Mouse (Mus musculus) CH12.LX (cell line): ENCODE results near the gene Sesn2. TPM values are rescaled to one million over a fixed set of nuclear protein-coding genes. Genes with fewer than 3 reads are reported as not detected.

Experiments
- DNase-seq: peaks from one replicate; pipeline ENCODE4 v3.0.0-alpha.2; 2013; ENCODE audit errors: extremely low read depth
- H3K27ac ChIP-seq: 2 replicates; pipeline ENCODE4 v1.5.1; 2012; ENCODE audit warnings: low read depth, mild to moderate bottlenecking, control low read depth, moderate library complexity; ENCODE audit not compliant: insufficient read depth
- H3K27me3 ChIP-seq: replicated peaks from 2 replicates; pipeline ENCODE3; 2012; ENCODE audit warnings: inconsistent platforms
- H3K36me3 ChIP-seq, 2 experiments: replicated peaks in 1 of 2; 2 replicates each; pipeline versions ENCODE3 to v1.6.1; 2012; ENCODE audit warnings: inconsistent platforms in 1 of 2, low read length in 1 of 2, mild to moderate bottlenecking in 1 of 2, mixed read lengths in 1 of 2, moderate library complexity in 1 of 2; ENCODE audit not compliant: control insufficient read depth in 1 of 2, insufficient read depth in 1 of 2
- H3K4me1 ChIP-seq, 2 experiments: 2 replicates each; pipeline ENCODE4 v1.6.1; 2012; ENCODE audit warnings: inconsistent platforms in 1 of 2, moderate library complexity in 1 of 2; ENCODE audit not compliant: insufficient read depth in 2 of 2, control insufficient read depth in 1 of 2
- H3K4me2 ChIP-seq: 2 replicates; pipeline ENCODE4 v1.6.1; 2012; ENCODE audit warnings: low read depth, mild to moderate bottlenecking, control low read depth; ENCODE audit not compliant: poor library complexity, insufficient read depth, severe bottlenecking
- H3K4me3 ChIP-seq, 3 experiments: fragments of 150-350 bp in 1 of 3; sonication (generic) in 1 of 3; replicated peaks in 1 of 3; 2 replicates each; pipeline versions ENCODE3 to v1.5.1; 2011 to 2012; ENCODE audit warnings: low read depth in 2 of 3, low read length in 2 of 3, mild to moderate bottlenecking in 2 of 3, moderate library complexity in 2 of 3, control low read depth in 1 of 3, improper control_type of control experiment in 1 of 3, inconsistent platforms in 1 of 3, mixed read lengths in 1 of 3; ENCODE audit not compliant: poor library complexity in 1 of 3
- H3K79me2 ChIP-seq: replicated peaks from 2 replicates; pipeline ENCODE4 v1.6.1; 2012; ENCODE audit warnings: mild to moderate bottlenecking, moderate library complexity; ENCODE audit not compliant: control insufficient read depth, poor library complexity, insufficient read depth, severe bottlenecking; ENCODE audit errors: extremely low read depth
- H3K9ac ChIP-seq: 2 replicates; pipeline ENCODE4 v1.6.1; 2012; ENCODE audit warnings: low read depth, mild to moderate bottlenecking, control low read depth, moderate library complexity; ENCODE audit not compliant: insufficient read depth
- H3K9me3 ChIP-seq: replicated peaks from 2 replicates; pipeline ENCODE3; 2012; ENCODE audit warnings: low read length, inconsistent platforms, mixed read lengths
- CTCF ChIP-seq, 2 experiments: IDR thresholded peaks in 1 of 2; conservative IDR thresholded peaks in 1 of 2; 2 replicates each; pipeline ENCODE4 v1.5.1; 2011 to 2012; ENCODE audit warnings: low read depth in 2 of 2, low read length in 2 of 2, improper control_type of control experiment in 1 of 2, inconsistent platforms in 1 of 2, mild to moderate bottlenecking in 1 of 2, moderate library complexity in 1 of 2
- E2F4 ChIP-seq: IDR thresholded peaks from 2 replicates; pipeline ENCODE4 v1.6.1; 2011; ENCODE audit warnings: low read depth, low read length, improper control_type of control experiment; ENCODE audit not compliant: insufficient replicate concordance
- ELF1 ChIP-seq: IDR thresholded peaks from 2 replicates; pipeline ENCODE4 v1.6.1; 2014; ENCODE audit warnings: low read depth, mild to moderate bottlenecking, inconsistent platforms, low read length, improper control_type of control experiment
- EP300 ChIP-seq: IDR thresholded peaks from 2 replicates; pipeline ENCODE4 v1.6.1; 2011; ENCODE audit warnings: low read length, improper control_type of control experiment
- ETS1 ChIP-seq: conservative IDR thresholded peaks from 2 replicates; pipeline ENCODE4 v1.6.1; 2012; ENCODE audit warnings: low read depth, mild to moderate bottlenecking, inconsistent platforms, low read length, improper control_type of control experiment, moderate library complexity
- GABPA ChIP-seq: IDR thresholded peaks from 2 replicates; pipeline ENCODE4 v1.6.1; 2012; ENCODE audit warnings: low read depth, low read length, improper control_type of control experiment, inconsistent platforms; ENCODE audit not compliant: insufficient replicate concordance
- JUN ChIP-seq: IDR thresholded peaks from 2 replicates; pipeline ENCODE4 v1.6.1; 2011; ENCODE audit warnings: low read depth, mild to moderate bottlenecking, low read length, improper control_type of control experiment, moderate library complexity; ENCODE audit not compliant: insufficient read depth
- JUND ChIP-seq: conservative IDR thresholded peaks from 2 replicates; pipeline ENCODE4 v1.6.1; 2011; ENCODE audit warnings: low read depth, low read length, improper control_type of control experiment
- KAT2A ChIP-seq: IDR thresholded peaks from 2 replicates; pipeline ENCODE4 v1.6.1; 2012; ENCODE audit warnings: low read length, improper control_type of control experiment, inconsistent platforms; ENCODE audit not compliant: insufficient replicate concordance
- MAX ChIP-seq: IDR thresholded peaks from 2 replicates; pipeline ENCODE4 v1.6.1; 2011; ENCODE audit warnings: low read length, improper control_type of control experiment
- MAZ ChIP-seq: IDR thresholded peaks from 2 replicates; pipeline ENCODE4 v1.6.1; 2012; ENCODE audit warnings: low read depth, mild to moderate bottlenecking, inconsistent platforms, low read length, improper control_type of control experiment, moderate library complexity
- MXI1 ChIP-seq: IDR thresholded peaks from 2 replicates; pipeline ENCODE4 v1.6.1; 2011; ENCODE audit warnings: mild to moderate bottlenecking, low read depth, low read length, improper control_type of control experiment
- POLR2A ChIP-seq: IDR thresholded peaks from 2 replicates; pipeline ENCODE4 v1.6.1; 2011; ENCODE audit warnings: low read depth, mild to moderate bottlenecking, improper control_type of control experiment, low read length
- POLR2AphosphoS2 ChIP-seq: IDR thresholded peaks from 2 replicates; pipeline ENCODE4 v1.6.1; 2011; ENCODE audit warnings: low read depth, low read length, improper control_type of control experiment
- RAD21 ChIP-seq: IDR thresholded peaks from 2 replicates; pipeline ENCODE4 v1.6.1; 2011; ENCODE audit warnings: low read depth, mild to moderate bottlenecking, low read length, improper control_type of control experiment, moderate library complexity
- SMC3 ChIP-seq: IDR thresholded peaks from 2 replicates; pipeline ENCODE4 v1.6.1; 2011; ENCODE audit warnings: low read depth, low read length, improper control_type of control experiment
- TCF12 ChIP-seq: IDR thresholded peaks from 2 replicates; pipeline ENCODE4 v1.6.1; 2014; ENCODE audit warnings: low read depth, mild to moderate bottlenecking, inconsistent platforms, low read length, improper control_type of control experiment
- USF2 ChIP-seq: conservative IDR thresholded peaks from 2 replicates; pipeline ENCODE4 v1.6.1; 2011; ENCODE audit warnings: low read depth, low read length, improper control_type of control experiment
- ZC3H11A ChIP-seq: IDR thresholded peaks from 2 replicates; pipeline ENCODE4 v1.6.1; 2012; ENCODE audit warnings: low read depth, mild to moderate bottlenecking, inconsistent platforms, low read length, improper control_type of control experiment
- ZMIZ1 ChIP-seq: IDR thresholded peaks from 2 replicates; pipeline ENCODE4 v1.6.1; 2012; ENCODE audit warnings: low read depth, mild to moderate bottlenecking, inconsistent platforms, low read length, improper control_type of control experiment
- dilution Hi-C: fragments of 300-500 bp; cut with MboI; formaldehyde crosslinking; loops from 2 replicates; pipeline ENCODE4 v1.14.3; 2020; ENCODE audit warnings: low sequenced_read_pairs; ENCODE audit not compliant: extremely low pct_unique_long_range_greater_than_20kb, extremely low pct_ligation_motif_present
- in situ Hi-C: fragments of 300-500 bp; cut with MboI; formaldehyde crosslinking; loops from 3 replicates; pipeline ENCODE4 v1.14.3; 2019; ENCODE audit warnings: low sequenced_read_pairs, low pct_ligation_motif_present, low pct_unique_long_range_greater_than_20kb, mixed read lengths
- polyA plus RNA-seq: library from polyadenylated mRNA; unstranded; fragments of >175 nt; gene quantifications from 2 replicates; pipeline ENCODE4 v1.2.1, GENCODE M21; 2012; ENCODE audit warnings: low read depth; ENCODE audit not compliant: insufficient read length
- total RNA-seq, 2 experiments: library from RNA; depleted of rRNA; stranded (reverse); fragments of 300-350 nt in 1 of 2; fragments of >200 nt in 1 of 2; gene quantifications; 2 replicates each; pipeline ENCODE4 v1.2.3; 2012 to 2014

The Sesn2 gene
- total and polyA plus RNA-seq, 3 experiments = 35.6 to 68.1 (median 40.1) TPM

DNA sequence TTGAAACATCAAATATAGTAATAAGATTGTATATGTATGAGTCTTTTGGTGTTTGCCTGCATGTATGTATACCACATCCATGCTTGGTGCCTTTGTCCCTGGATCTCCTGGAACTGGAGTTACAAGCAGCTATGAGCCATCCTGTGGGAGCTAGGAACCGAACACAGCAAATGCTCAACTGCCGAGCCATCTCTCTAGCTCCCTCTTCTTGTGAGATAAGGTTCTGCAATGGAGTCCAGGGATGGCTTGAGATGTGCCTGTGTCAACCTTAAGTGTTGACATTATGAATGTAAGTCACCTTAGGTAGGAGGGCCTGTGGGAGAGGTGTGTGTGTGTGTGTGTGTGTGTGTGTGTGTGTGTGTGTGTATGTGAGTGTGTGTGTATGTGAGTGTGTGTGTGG is 16.4 kb upstream of the Sesn2 start:
- H3K4me2 ChIP-seq = no peak overlapping the region
- TF ChIP-seq SMC3 = peak; percentile 31
- peak in 1 of 2 experiments; percentile 57; a peak in 2 of 4 replicates for TF ChIP-seq CTCF (conservative IDR thresholded peaks at IDR 0.05 in 1 of 2, IDR thresholded peaks at IDR 0.05 in 1 of 2; ENCODE audit: low read depth in 2 of 2, low read length in 2 of 2)
- no peak for TF ChIP-seq ELF1
- peak; percentile 34 for TF ChIP-seq RAD21
- TF ChIP-seq JUN = no peak
- peaks cover 4 to 19% of the 10 kb centered on the region in 2 experiments for H3K4me1 ChIP-seq
- DNase-seq = peak; percentile 32
- in situ Hi-C loops = no loop called here
- H3K36me3 ChIP-seq = peaks cover 0 to 24% of the 10 kb centered on the region in 2 experiments
- dilution Hi-C loops = no loop called here
- 0 out of 2 replicates have a peak, but pooled peaks cover 5% of the 10 kb centered on the region for H3K79me2 ChIP-seq
- no peaks in the 10 kb centered on the region for H3K9me3 ChIP-seq
- H3K9ac ChIP-seq = no peak overlapping the region
- H3K27ac ChIP-seq = no peak overlapping the region
- H3K4me3 ChIP-seq = no peak overlapping the region
- H3K27me3 ChIP-seq = no peaks in the 10 kb centered on the region

DNA sequence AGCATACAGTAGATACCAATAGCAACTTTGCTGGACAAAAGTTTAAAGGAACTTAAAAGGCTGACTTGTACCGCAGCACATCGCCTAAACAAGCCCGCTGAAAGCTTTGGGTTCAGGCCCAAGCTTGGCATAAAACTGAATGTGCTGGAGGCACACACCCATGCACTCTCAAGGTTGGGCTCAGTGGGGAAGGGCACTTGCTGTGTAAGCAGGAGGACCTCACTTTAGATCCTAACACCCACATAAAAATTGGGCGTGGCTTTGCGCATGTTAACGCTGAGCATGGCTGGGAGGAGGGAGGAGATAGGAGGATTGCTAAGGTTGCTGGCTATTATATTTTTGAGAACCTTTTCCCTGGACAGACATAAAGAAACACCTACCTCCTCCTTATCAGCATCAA is 14.5 kb upstream of the Sesn2 start:
- H3K9ac ChIP-seq = no peak overlapping the region
- no peak overlapping the region for H3K4me3 ChIP-seq

DNA sequence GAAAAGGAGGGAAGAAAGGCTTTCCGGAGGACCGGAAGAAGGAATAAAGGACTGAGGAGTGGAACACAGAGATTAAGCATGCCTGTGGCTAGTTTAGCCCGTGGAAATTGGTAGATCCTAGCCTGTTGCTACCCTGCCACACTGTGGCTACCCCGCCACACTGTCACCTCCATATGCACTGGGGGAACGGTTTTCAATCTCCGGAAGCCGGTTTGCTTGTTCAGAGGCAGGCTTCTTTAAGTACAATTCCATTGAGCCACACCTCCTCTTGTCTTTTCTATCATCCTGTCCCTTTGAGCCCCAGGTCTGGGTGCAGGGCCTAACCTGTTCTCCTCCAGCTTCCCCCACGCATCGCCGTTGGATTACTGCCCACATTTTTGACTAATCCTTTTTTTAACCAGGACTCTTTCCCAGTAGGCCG is 14.0 kb upstream of the Sesn2 start:
- H3K27ac ChIP-seq = no peak overlapping the region
- H3K9ac ChIP-seq = no peak overlapping the region
- no peak for TF ChIP-seq POLR2A
- no peak for TF ChIP-seq GABPA
- no peak for TF ChIP-seq POLR2AphosphoS2
- no peak for TF ChIP-seq ZMIZ1
- TF ChIP-seq KAT2A = no peak
- TF ChIP-seq MAX = no peak
- TF ChIP-seq MXI1 = no peak
- no peak for TF ChIP-seq USF2
- TF ChIP-seq CTCF (conservative IDR thresholded peaks at IDR 0.05 in 1 of 2, IDR thresholded peaks at IDR 0.05 in 1 of 2; ENCODE audit: low read depth in 2 of 2, low read length in 2 of 2) = no peak
- no peak for TF ChIP-seq TCF12
- no peak for TF ChIP-seq E2F4
- no peak for TF ChIP-seq EP300
- TF ChIP-seq ETS1 = no peak
- no peak for TF ChIP-seq MAZ
- no peak for TF ChIP-seq SMC3
- TF ChIP-seq ZC3H11A = no peak
- TF ChIP-seq ELF1 = no peak
- no peak for TF ChIP-seq JUND
- TF ChIP-seq, all 38 proteins: peak for 0
- peaks cover 4 to 7% of the 10 kb centered on the region in 2 experiments for H3K4me1 ChIP-seq
- H3K27me3 ChIP-seq = no peaks in the 10 kb centered on the region
- DNase-seq = no peak
- no peaks in the 10 kb centered on the region for H3K79me2 ChIP-seq
- H3K36me3 ChIP-seq = peaks cover 0 to 3% of the 10 kb centered on the region in 2 experiments
- dilution Hi-C loops (no loop called here), in situ Hi-C loops (loop anchor here (25.0 kb wide), 2 partner anchors 212 to 437 kb away; partner anchors contain the start of genes Epb41 and Rab42)
- no peak overlapping the region for H3K4me3 ChIP-seq
- no peak overlapping the region for H3K4me2 ChIP-seq
- no peaks in the 10 kb centered on the region for H3K9me3 ChIP-seq

More for the DNA sequence above, 14.5 kb upstream of the Sesn2 start:
- no peaks in the 10 kb centered on the region for H3K79me2 ChIP-seq
- H3K36me3 ChIP-seq = peaks cover 0 to 6% of the 10 kb centered on the region in 2 experiments
- dilution Hi-C loops = no loop called here
- H3K27me3 ChIP-seq = no peaks in the 10 kb centered on the region
- no peak overlapping the region for H3K4me2 ChIP-seq
- H3K4me1 ChIP-seq = peaks cover 4 to 10% of the 10 kb centered on the region in 2 experiments
- TF ChIP-seq ELF1 = no peak
- no peak for TF ChIP-seq CTCF (conservative IDR thresholded peaks at IDR 0.05 in 1 of 2, IDR thresholded peaks at IDR 0.05 in 1 of 2; ENCODE audit: low read depth in 2 of 2, low read length in 2 of 2)
- TF ChIP-seq GABPA = no peak
- TF ChIP-seq, all 38 proteins: peak for 0
- DNase-seq = no peak
- no peak overlapping the region for H3K27ac ChIP-seq
- in situ Hi-C loops = loop anchor here (25.0 kb wide), 2 partner anchors 213 to 438 kb away; partner anchors contain the start of genes Epb41 and Rab42
- H3K9me3 ChIP-seq = no peaks in the 10 kb centered on the region
